Mouse (Mus musculus) limb, embryonic 11.5 days (tissue): Measurements from ENCODE around the gene Stxbp6. TPM values are rescaled to one million over a fixed set of nuclear protein-coding genes. Genes with fewer than 3 reads are reported as not detected.

Experiments used
- ATAC-seq: fragments of 200-750 bp; cut with Nextera tagmentation; 2 replicates; pipeline ENCODE4 v1.8.0; 2017; ENCODE audit warnings: low read depth; ENCODE audit not compliant: insufficient number of reproducible peaks, low FRiP score, low TSS enrichment
- DNase-seq: peaks from one replicate; pipeline ENCODE4 v3.0.0-alpha.2; 2015; ENCODE audit warnings: low spot score
- H3K27ac ChIP-seq: fragments of 300-500 bp; sonication (generic); replicated peaks from 2 replicates; pipeline ENCODE4 v1.5.1; 2014; ENCODE audit warnings: low read depth, mild to moderate bottlenecking, low read length
- H3K27me3 ChIP-seq: fragments of 300-500 bp; sonication (generic); 2 replicates; pipeline ENCODE4 v1.6.1; 2014; ENCODE audit warnings: mild to moderate bottlenecking, low read length, mixed read lengths; ENCODE audit not compliant: control insufficient read depth, insufficient read depth
- H3K36me3 ChIP-seq: fragments of 300-500 bp; sonication (generic); 2 replicates; pipeline ENCODE4 v1.6.1; 2014; ENCODE audit warnings: mild to moderate bottlenecking, low read length, moderate library complexity, mixed read lengths; ENCODE audit not compliant: control insufficient read depth, insufficient read depth
- H3K4me1 ChIP-seq: fragments of 300-500 bp; sonication (generic); 2 replicates; pipeline ENCODE4 v1.6.1; 2014; ENCODE audit warnings: low read length, mixed read lengths; ENCODE audit not compliant: control insufficient read depth, insufficient read depth
- H3K4me2 ChIP-seq: fragments of 300-500 bp; sonication (generic); 2 replicates; pipeline ENCODE4 v1.6.1; 2014; ENCODE audit warnings: low read depth, mild to moderate bottlenecking, moderate library complexity; ENCODE audit not compliant: severe bottlenecking
- H3K4me3 ChIP-seq: fragments of 300-500 bp; sonication (generic); 2 replicates; pipeline ENCODE4 v1.5.1; 2014; ENCODE audit warnings: low read depth, low read length
- H3K9ac ChIP-seq: fragments of 300-500 bp; sonication (generic); 2 replicates; pipeline ENCODE4 v1.6.1; 2014; ENCODE audit warnings: mild to moderate bottlenecking, low read length
- H3K9me3 ChIP-seq: fragments of 300-500 bp; sonication (generic); 2 replicates; pipeline ENCODE4 v1.6.1; 2016; ENCODE audit warnings: low read length; ENCODE audit not compliant: control insufficient read depth
- WGBS: fragments of 180-500 bp; shearing (Covaris S2); extraction: QIAGEN DNeasy Blood & Tissue Kit; methylation state at CpG from one replicate; pipeline ENCODE4 v1.1.7; 2014; 5-methylcytosine and 5-hydroxymethylcytosine counted together
- polyA plus RNA-seq: library from polyadenylated mRNA; unstranded; fragments of >200 nt; fragmentation: Nextera tagmentation; extraction: Ambion mirVana; gene quantifications from 2 replicates; pipeline ENCODE4 v1.2.1, GENCODE M21; 2014

The Stxbp6 gene
- polyA plus RNA-seq, 1 experiment from 2014 or later: 16.4 TPM

GRCm38 (mm10) chr12:45080036-45080752 is 5.7 kb upstream of the Stxbp6 start:
- Histone ChIP-seq H3K9ac (no peak overlapping the region), H3K27ac (no peak overlapping the region), H3K36me3 (no peaks in the 10 kb centered on the region), H3K4me1 (no peaks in the 10 kb centered on the region), H3K27me3 (no peaks in the 10 kb centered on the region), H3K4me2 (no peak overlapping the region), H3K4me3 (no peak overlapping the region), H3K9me3 (no peaks in the 10 kb centered on the region)
- no peak for ATAC-seq
- 71% methylated on average over 5 of the region's 5 CpGs for WGBS
- DNase-seq: no peak

GRCm38 (mm10) chr12:45075631-45076030 is 1.1 kb upstream of the Stxbp6 start:
- Histone ChIP-seq H3K9me3 (no peaks in the 10 kb centered on the region), H3K36me3 (no peaks in the 10 kb centered on the region), H3K4me2 (no peak overlapping the region), H3K27me3 (no peaks in the 10 kb centered on the region), H3K4me3 (no peak overlapping the region), H3K27ac (no peak overlapping the region), H3K4me1 (0 out of 2 replicates have a peak, but pooled peaks cover 5% of the 10 kb centered on the region), H3K9ac (no peak overlapping the region)
- 71% methylated on average over 11 of the region's 11 CpGs for WGBS
- ATAC-seq (no peak), DNase-seq (no peak)

GRCm38 (mm10) chr12:45074042-45074601 is 387 bp downstream of the Stxbp6 start:
- peak overlapping the region; percentile 93 for H3K9ac ChIP-seq
- H3K4me2 ChIP-seq: peak overlapping the region; percentile 91
- peak; percentile 84 for ATAC-seq
- peak; percentile 87 for DNase-seq
- no peaks in the 10 kb centered on the region for H3K36me3 ChIP-seq
- peak overlapping the region; percentile 79 for H3K27ac ChIP-seq
- H3K4me1 ChIP-seq: 0 out of 2 replicates have a peak, but pooled peaks cover 5% of the 10 kb centered on the region
- no peaks in the 10 kb centered on the region for H3K9me3 ChIP-seq
- under 1% methylated on average over 62 of the region's 62 CpGs for WGBS
- no peaks in the 10 kb centered on the region for H3K27me3 ChIP-seq
- H3K4me3 ChIP-seq: peak overlapping the region; percentile 73

GRCm38 (mm10) chr12:45073331-45074041 is 1.0 kb downstream of the Stxbp6 start:
- Histone ChIP-seq H3K9me3 (no peaks in the 10 kb centered on the region), H3K4me3 (peak overlapping the region; percentile 73), H3K4me2 (peak overlapping the region; percentile 91), H3K27ac (peak overlapping the region; percentile 79), H3K9ac (peak overlapping the region; percentile 93), H3K36me3 (no peaks in the 10 kb centered on the region), H3K4me1 (peaks cover 7% of the 10 kb centered on the region; the same call in 1 of the 2 replicates), H3K27me3 (no peaks in the 10 kb centered on the region)
- DNase-seq: no peak
- ATAC-seq: no peak
- under 1% methylated on average over 28 of the region's 28 CpGs for WGBS

- no peak overlapping the region for H3K9ac ChIP-seq
- no peak for DNase-seq
- ATAC-seq: no peak
- H3K27me3 ChIP-seq: no peaks in the 10 kb centered on the region
- 48% methylated on average over 3 of the region's 3 CpGs for WGBS
- H3K9me3 ChIP-seq: no peaks in the 10 kb centered on the region
- no peaks in the 10 kb centered on the region for H3K36me3 ChIP-seq
- H3K4me3 ChIP-seq: no peak overlapping the region
- H3K4me1 ChIP-seq: peaks cover 16% of the 10 kb centered on the region
- no peak overlapping the region for H3K27ac ChIP-seq
- no peak overlapping the region for H3K4me2 ChIP-seq
Observed at GRCm38 (mm10) chr12:45072185-45072584, 2.3 kb downstream of the Stxbp6 start.

- Histone ChIP-seq H3K36me3 (no peaks in the 10 kb centered on the region), H3K27ac (no peak overlapping the region), H3K4me3 (no peak overlapping the region), H3K4me1 (peaks cover 24% of the 10 kb centered on the region), H3K4me2 (no peak overlapping the region), H3K27me3 (no peaks in the 10 kb centered on the region), H3K9ac (no peak overlapping the region), H3K9me3 (no peaks in the 10 kb centered on the region)
- DNase-seq (no peak), ATAC-seq (no peak)
- WGBS: 52% methylated on average over 9 of the region's 9 CpGs
Observed at GRCm38 (mm10) chr12:45070186-45070585, 4.3 kb downstream of the Stxbp6 start.

- H3K9me3 ChIP-seq: no peaks in the 10 kb centered on the region
- H3K4me2 ChIP-seq: no peak overlapping the region
- DNase-seq (no peak), ATAC-seq (no peak)
- H3K4me1 ChIP-seq: peaks cover 28% of the 10 kb centered on the region
- H3K36me3 ChIP-seq: no peaks in the 10 kb centered on the region
- no peak overlapping the region for H3K27ac ChIP-seq
- 56% methylated on average over 6 of the region's 6 CpGs for WGBS
- H3K27me3 ChIP-seq: no peaks in the 10 kb centered on the region
- H3K4me3 ChIP-seq: no peak overlapping the region
- H3K9ac ChIP-seq: no peak overlapping the region
Observed at GRCm38 (mm10) chr12:45068145-45068754, 6.3 kb downstream of the Stxbp6 start.

GRCm38 (mm10) chr12:45067686-45068085 is 6.8 kb downstream of the Stxbp6 start:
- H3K27ac ChIP-seq: no peak overlapping the region
- no peaks in the 10 kb centered on the region for H3K36me3 ChIP-seq
- peak overlapping the region; percentile 22; the same call in 1 of the 2 replicates for H3K4me2 ChIP-seq
- 16% methylated on average over 3 of the region's 3 CpGs for WGBS
- H3K4me3 ChIP-seq: no peak overlapping the region
- DNase-seq (no peak), ATAC-seq (no peak)
- H3K27me3 ChIP-seq: no peaks in the 10 kb centered on the region
- no peak overlapping the region for H3K9ac ChIP-seq
- H3K4me1 ChIP-seq: peaks cover 24% of the 10 kb centered on the region
- H3K9me3 ChIP-seq: no peaks in the 10 kb centered on the region
